Mouse (Mus musculus): ENCODE data around the gene Tpm3.

GRCm38 (mm10) chr3:90097928-90098327 lies 25.5 kb downstream of the Tpm3 start:
- TF ChIP-seq CTCF (IDR thresholded peaks at IDR 0.05; ENCODE audit: control insufficient read depth, insufficient read depth, low read length), result no peak
- no peak for TF ChIP-seq POLR2A (IDR thresholded peaks at IDR 0.05; ENCODE audit: borderline replicate concordance, control insufficient read depth, low read depth, low read length)

Data from bone marrow, adult 2 months (tissue).